Mouse (Mus musculus): ENCODE data around the gene Clasp1.

Clasp1 gene

GRCm38 (mm10) chr1:118505746-118506145 lies 116.9 kb downstream of the Clasp1 start:
- DNase-seq, result no peak

- DNase-seq, result no peak
These were observed 122.1 kb downstream of the Clasp1 start for GRCm38 (mm10) chr1:118510996-118511395.

DNA sequence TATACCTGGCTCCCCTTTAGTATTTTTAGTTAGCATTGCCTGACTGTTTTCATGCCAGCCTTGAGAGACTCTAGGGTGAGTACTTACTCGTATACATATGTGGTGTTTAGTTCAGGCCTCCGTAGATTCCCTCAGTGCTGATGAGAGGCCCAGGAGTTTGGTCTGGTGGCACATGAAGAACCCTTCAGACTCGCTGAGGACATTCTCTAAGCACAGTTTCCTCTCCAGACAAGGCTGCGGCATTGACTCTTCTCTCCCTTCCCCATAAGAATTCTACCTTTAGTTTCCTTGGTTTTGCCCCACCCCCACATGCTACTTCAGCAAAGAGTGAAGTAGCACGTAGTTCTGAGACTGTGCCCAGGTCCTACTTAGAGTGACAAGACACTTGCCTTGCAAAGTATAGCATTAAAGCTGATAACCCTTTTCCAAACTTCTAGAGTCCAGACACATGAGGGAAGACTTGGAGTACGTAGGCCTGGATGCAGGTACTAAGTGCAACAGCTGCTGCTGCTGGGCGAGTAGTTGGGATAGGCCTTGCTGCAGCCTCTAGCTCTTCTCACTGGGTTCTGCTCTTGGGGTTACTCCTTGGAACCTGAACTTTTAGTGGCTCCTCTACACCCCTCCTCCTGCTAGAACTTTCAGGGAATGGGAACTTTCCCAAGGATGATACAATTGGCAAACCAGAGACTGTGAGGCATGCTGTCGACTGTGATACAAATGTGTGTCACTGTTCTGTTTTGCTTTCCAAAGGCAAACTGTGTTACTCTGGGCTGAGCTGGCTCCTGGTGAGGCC lies 123.1 kb downstream of the Clasp1 start:
- DNase-seq, result no peak

DNA sequence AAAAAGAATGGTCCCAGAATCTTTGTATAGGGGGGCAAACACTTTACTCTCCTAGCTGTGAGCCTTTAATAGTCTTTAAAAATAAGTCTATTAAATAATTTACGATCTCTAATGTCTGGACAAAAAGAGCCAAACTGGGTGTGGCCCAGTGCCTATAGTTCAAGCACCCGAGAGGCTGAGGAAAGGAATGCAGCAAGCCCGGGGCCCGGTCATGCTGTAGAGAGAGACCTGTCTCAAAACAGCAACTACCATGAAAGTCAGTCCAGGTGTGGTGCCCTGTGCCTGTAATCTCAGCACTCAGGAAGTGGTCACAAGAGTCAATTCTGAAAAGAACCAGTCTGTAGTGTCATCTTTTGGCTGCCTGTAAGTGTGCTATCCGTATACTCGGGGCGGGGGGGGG lies 127.4 kb downstream of the Clasp1 start:
- no peak for DNase-seq

DNA sequence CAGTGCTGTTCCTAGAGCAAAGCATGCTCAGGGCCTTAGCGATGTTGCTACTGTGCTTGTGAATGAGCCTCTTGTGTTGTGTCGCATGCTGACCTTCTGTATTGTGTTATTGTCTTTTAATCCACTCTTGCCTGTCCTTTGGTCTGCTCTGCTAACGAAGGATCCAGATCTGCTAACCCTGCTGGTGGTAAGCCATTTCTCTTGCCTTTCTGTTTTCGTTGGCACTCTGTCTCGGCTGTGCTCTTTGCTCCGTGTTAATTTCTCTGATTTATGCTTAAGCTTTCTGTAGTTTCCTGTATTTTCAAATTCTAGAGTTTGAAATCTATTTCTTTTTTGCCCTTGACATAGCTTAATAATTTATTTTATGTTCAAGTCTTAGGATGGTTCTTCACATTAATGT lies 134.3 kb downstream of the Clasp1 start:
- DNase-seq, result peak; percentile 52

- no peak for DNase-seq
These were observed 136.5 kb downstream of the Clasp1 start for GRCm38 (mm10) chr1:118525336-118525735.

DNA sequence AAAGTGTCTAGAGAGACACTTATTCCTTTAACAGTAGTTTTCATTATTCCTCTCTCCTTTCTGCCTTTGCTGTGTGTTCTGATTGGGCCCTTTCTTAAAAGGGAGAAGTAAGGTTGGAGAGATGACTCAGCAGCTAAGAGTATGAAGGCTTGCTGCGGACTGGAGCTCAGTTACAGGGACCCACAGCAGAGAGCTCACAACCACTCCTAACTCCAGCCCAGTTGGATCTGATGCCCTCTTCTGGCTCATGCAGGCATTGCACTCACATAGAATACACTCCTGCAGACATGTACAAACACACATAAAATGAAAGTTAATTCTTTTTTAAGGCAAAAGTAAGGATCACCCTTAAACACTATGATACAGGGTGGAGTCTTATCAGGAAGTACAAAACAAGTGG lies 140.4 kb downstream of the Clasp1 start:
- no peak for DNase-seq

- DNase-seq, result no peak
These were observed 142.4 kb downstream of the Clasp1 start for GRCm38 (mm10) chr1:118531259-118531658.

GRCm38 (mm10) chr1:118536021-118536420 lies 147.2 kb downstream of the Clasp1 start:
- no peak for DNase-seq

- DNase-seq, result no peak
These were observed 150.2 kb downstream of the Clasp1 start for GRCm38 (mm10) chr1:118539046-118539445.

- no peak for DNase-seq
These were observed 154.0 kb downstream of the Clasp1 start for GRCm38 (mm10) chr1:118542880-118543279.

DNA sequence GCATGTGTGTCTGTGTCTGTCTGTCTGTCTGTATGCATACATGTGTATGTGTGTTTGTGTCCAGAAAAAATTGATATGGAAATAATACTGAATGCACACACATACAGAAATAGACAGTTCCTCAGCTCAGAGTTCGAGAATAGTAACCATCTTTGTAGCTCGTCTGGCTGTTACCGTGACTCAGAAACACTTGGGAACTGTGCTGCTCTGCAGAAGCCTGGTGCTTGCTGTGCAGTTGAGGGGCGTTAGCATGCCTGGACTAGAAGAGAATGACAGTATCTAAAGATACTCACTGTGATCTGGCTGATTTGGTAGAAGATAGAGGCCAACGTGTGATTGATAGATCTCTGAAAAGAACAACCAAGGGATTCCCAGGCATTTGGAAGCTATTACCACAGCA lies 159.9 kb downstream of the Clasp1 start:
- no peak for DNase-seq

- DNase-seq, result no peak
These were observed 162.3 kb downstream of the Clasp1 start for GRCm38 (mm10) chr1:118551152-118551551.

- DNase-seq, result no peak
These were observed 163.2 kb downstream of the Clasp1 start for GRCm38 (mm10) chr1:118552071-118552470.

DNA sequence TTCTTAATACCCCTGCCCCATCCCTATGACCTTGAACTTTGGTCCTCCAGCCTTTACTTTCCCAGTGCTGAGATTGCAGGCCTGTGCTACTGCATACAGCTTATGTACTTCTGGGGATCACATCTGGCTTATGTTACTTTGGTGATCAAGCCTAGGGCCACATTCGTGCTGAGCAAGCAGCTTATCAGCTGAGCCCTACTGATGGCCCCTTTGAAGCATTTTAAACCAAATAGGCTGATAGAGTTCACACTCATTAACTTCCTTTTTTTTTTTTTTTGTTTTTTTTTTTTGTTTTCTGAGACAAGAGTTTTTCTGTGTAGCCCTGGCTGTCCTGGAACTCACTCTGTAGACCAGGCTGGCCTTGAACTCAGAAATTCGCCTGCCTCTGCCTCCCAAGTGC lies 164.2 kb downstream of the Clasp1 start:
- no peak for DNase-seq

GRCm38 (mm10) chr1:118553451-118553850 lies 164.6 kb downstream of the Clasp1 start:
- no peak for DNase-seq

DNA sequence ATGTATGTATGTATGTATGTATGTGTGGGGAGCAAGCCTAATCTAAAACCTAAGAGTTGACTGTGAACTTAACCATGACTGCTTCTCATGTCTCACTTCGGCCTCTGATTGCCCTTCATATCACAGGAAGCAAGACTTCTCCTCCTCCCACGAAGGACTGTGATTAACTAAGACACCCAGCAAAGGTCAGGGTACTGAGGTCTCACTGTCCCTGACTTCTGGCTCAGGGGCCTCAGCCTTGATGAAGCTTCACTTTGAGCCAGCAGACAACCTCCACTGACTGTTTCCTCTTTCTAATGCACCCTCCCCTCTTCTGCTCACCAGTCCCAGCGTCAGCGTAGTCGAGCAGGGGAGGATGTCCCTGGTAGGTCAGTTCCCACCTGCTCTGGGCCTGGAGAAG lies 166.1 kb downstream of the Clasp1 start:
- no peak for DNase-seq

- DNase-seq, result no peak
These were observed 170.9 kb downstream of the Clasp1 start for GRCm38 (mm10) chr1:118559716-118560115.

GRCm38 (mm10) chr1:118564561-118564960 lies 175.7 kb downstream of the Clasp1 start:
- no peak for DNase-seq

- DNase-seq, result no peak
These were observed 178.8 kb downstream of the Clasp1 start for GRCm38 (mm10) chr1:118567659-118568058.

GRCm38 (mm10) chr1:118580174-118580702 lies 191.4 kb downstream of the Clasp1 start:
- DNase-seq, result no peak

- no peak for DNase-seq
These were observed 192.3 kb downstream of the Clasp1 start for GRCm38 (mm10) chr1:118581179-118581578.

- no peak for DNase-seq
These were observed 200.9 kb downstream of the Clasp1 start for GRCm38 (mm10) chr1:118589721-118590120.

DNA sequence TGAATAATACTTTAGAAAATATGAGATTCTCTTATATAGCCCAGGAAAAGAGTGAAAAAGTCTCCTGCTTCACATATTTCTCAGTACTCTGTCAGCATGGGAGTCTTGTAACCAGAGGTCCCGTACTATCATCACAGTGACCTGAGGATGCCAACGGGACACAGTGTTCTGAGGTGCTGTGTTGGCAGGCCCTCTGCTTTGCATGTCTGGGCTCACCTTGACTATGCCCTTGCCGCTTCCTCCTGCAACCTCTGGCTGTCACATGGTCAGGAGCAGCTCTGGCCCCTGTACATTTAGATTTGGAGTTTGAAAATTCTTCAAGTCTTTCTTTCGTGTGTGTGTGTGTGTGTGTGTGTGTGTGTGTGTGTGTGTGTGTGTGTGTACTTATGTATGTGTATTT lies 204.1 kb downstream of the Clasp1 start:
- peak; percentile 21 for DNase-seq

DNA sequence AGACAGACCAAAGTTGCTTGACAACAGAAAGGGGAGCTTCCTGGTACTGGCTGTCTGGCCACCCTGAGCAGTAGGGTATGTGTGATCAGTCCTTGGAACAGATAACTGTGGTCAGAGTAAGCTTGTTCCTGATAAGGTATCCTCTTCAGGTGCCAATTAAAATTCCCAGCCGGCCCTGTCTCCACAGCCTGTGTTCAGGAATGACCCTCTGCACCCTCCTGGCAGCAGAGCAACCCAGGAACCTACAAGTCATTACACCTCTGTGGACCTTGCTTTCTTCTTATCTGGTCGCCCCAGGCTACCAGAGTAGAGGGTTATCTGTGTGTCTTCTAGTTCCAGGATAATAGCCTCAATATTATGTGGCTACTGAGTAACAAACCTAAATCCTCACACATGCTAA lies 206.5 kb downstream of the Clasp1 start:
- no peak for DNase-seq

Measured in kidney, postnatal 14 days (tissue).